Mouse (Mus musculus): ENCODE measurements around the gene Lrsam1. TPM values are rescaled to one million over a fixed set of nuclear protein-coding genes. Genes with fewer than 3 reads are reported as not detected.

The Lrsam1 gene
- polyA plus RNA-seq, 1 experiment from 2014 or later, result 21.1 TPM

- Histone ChIP-seq H3K9me3 (no peaks in the 10 kb centered on the region), H3K4me3 (no peak overlapping the region), H3K36me3 (peaks cover 62% of the 10 kb centered on the region), H3K27me3 (no peaks in the 10 kb centered on the region), H3K27ac (replicated peaks) (no peak overlapping the region), H3K4me1 (no peaks in the 10 kb centered on the region), H3K9ac (replicated peaks) (no peak overlapping the region), H3K4me2 (replicated peaks) (no peak overlapping the region)
- no peak for ATAC-seq (ENCODE audit: low FRiP score, low read depth)
- 94% methylated on average over 4 of the region's 4 CpGs for WGBS
Measured at GRCm38 (mm10) chr2:32940483-32940882, 20.9 kb downstream of the Lrsam1 start.

GRCm38 (mm10) chr2:32939418-32939817 lies 22.0 kb downstream of the Lrsam1 start:
- H3K4me1 ChIP-seq, result no peaks in the 10 kb centered on the region
- no peak overlapping the region for H3K9ac ChIP-seq (replicated peaks)
- no peaks in the 10 kb centered on the region for H3K27me3 ChIP-seq
- H3K4me3 ChIP-seq, result no peak overlapping the region
- H3K9me3 ChIP-seq, result no peaks in the 10 kb centered on the region
- ATAC-seq (ENCODE audit: low FRiP score, low read depth), result no peak
- peaks cover 61% of the 10 kb centered on the region for H3K36me3 ChIP-seq
- no peak overlapping the region for H3K4me2 ChIP-seq (replicated peaks)
- 67% methylated on average over 5 of the region's 5 CpGs for WGBS
- H3K27ac ChIP-seq (replicated peaks), result no peak overlapping the region

DNA sequence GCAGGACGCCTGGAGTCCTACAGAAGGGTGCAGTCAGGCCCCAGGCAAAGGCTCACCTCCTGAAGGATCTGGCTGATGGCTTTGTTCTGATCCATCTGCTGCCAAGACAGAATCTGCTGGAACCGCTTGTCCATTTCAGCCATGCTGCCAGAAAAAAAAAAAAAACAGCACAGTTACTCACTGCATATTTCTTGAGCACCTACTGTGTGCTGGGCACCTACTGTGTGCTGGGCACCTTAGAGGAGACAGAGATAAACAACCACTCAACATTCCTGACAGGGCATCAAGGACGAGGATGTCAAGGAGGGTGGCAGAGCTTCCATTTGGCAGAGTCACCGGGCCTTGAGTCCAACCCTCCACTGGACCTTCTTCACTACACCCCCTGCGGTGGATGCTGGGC lies 22.7 kb downstream of the Lrsam1 start:
- no peak for ATAC-seq (ENCODE audit: low FRiP score, low read depth)
- 88% methylated on average over 5 of the region's 5 CpGs for WGBS

GRCm38 (mm10) chr2:32931730-32932129 lies 29.7 kb downstream of the Lrsam1 start:
- H3K4me2 ChIP-seq (replicated peaks), result no peak overlapping the region

More for the DNA sequence above, 22.7 kb downstream of the Lrsam1 start:
- Histone ChIP-seq H3K36me3 (peaks cover 62% of the 10 kb centered on the region), H3K27me3 (no peaks in the 10 kb centered on the region), H3K4me3 (no peak overlapping the region), H3K9ac (replicated peaks) (no peak overlapping the region), H3K9me3 (no peaks in the 10 kb centered on the region), H3K4me2 (replicated peaks) (no peak overlapping the region), H3K27ac (replicated peaks) (no peak overlapping the region), H3K4me1 (no peaks in the 10 kb centered on the region)

DNA sequence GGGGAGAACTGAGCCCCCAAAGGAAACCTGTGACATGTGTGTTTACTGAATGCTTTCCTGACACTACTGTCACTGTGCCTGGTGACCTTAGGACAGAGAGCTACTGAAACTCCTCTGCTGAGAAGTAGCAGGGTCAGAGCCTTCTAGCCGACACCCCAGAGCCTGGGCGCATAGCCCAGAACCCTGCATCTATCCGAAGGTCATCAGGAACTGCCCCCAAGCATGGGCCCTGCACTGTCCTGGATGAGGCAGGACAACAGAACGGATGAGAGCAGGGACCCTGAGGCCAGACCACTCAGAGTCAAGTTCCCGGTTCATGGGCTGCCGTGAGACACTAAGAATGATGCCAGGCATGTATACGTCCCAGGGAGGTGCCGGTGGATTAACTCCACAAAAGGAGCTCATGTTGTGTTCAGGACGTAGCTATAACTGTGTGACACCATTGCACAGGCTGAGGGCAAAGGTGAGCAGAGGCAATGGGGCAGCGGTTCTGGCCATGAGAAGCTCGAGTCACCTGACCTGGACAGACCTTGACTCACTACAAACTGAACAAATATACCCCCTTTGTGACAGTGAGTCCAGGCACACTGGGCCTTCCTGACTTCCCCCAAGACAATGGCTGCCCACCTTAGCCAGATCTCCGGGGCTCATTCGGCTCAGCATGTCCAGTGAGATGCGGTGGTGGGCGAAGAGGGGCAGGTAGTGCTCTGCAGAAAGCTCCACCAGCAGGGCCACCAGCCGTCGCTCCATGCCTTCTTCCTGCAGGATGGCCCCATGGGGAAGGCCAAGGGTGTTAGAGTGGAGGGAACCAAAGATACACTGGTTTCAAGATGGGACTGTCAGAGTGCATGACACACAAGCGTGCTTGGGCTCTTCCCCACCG lies 32.2 kb downstream of the Lrsam1 start:
- Histone ChIP-seq H3K4me2 (replicated peaks) (no peak overlapping the region), H3K4me3 (no peak overlapping the region), H3K9ac (replicated peaks) (no peak overlapping the region), H3K4me1 (no peaks in the 10 kb centered on the region), H3K9me3 (no peaks in the 10 kb centered on the region), H3K27ac (replicated peaks) (no peak overlapping the region), H3K27me3 (no peaks in the 10 kb centered on the region), H3K36me3 (peaks cover 23% of the 10 kb centered on the region)
- 87% methylated on average over 19 of the region's 19 CpGs for whole genome bisulfite sequencing
- no peak for ATAC-seq (ENCODE audit: low FRiP score, low read depth)

More at GRCm38 (mm10) chr2:32931730-32932129, 29.7 kb downstream of the Lrsam1 start:
- no peaks in the 10 kb centered on the region for H3K9me3 ChIP-seq
- H3K27me3 ChIP-seq, result no peaks in the 10 kb centered on the region
- no peak overlapping the region for H3K27ac ChIP-seq (replicated peaks)
- H3K4me1 ChIP-seq, result no peaks in the 10 kb centered on the region
- H3K9ac ChIP-seq (replicated peaks), result no peak overlapping the region
- H3K36me3 ChIP-seq, result peaks cover 45% of the 10 kb centered on the region
- WGBS, result 84% methylated on average over 7 of the region's 7 CpGs
- no peak overlapping the region for H3K4me3 ChIP-seq
- no peak for ATAC-seq (ENCODE audit: low FRiP score, low read depth)

- Histone ChIP-seq H3K27me3 (no peaks in the 10 kb centered on the region), H3K27ac (replicated peaks) (no peak overlapping the region), H3K9ac (replicated peaks) (no peak overlapping the region), H3K4me2 (replicated peaks) (no peak overlapping the region), H3K4me3 (no peak overlapping the region), H3K4me1 (no peaks in the 10 kb centered on the region), H3K9me3 (no peaks in the 10 kb centered on the region), H3K36me3 (peaks cover 24% of the 10 kb centered on the region)
- ATAC-seq (ENCODE audit: low FRiP score, low read depth), result peak; percentile 54
- WGBS, result 34% methylated on average over 10 of the region's 10 CpGs
Measured at GRCm38 (mm10) chr2:32928235-32928946, 33.0 kb downstream of the Lrsam1 start.

- no peaks in the 10 kb centered on the region for H3K9me3 ChIP-seq
- no peak overlapping the region for H3K27ac ChIP-seq (replicated peaks)
- WGBS, result 79% methylated on average over 15 of the region's 15 CpGs
- H3K4me2 ChIP-seq (replicated peaks), result no peak overlapping the region
- peaks cover 24% of the 10 kb centered on the region for H3K36me3 ChIP-seq
- ATAC-seq (ENCODE audit: low FRiP score, low read depth), result no peak
- H3K27me3 ChIP-seq, result no peaks in the 10 kb centered on the region
- no peaks in the 10 kb centered on the region for H3K4me1 ChIP-seq
- H3K4me3 ChIP-seq, result no peak overlapping the region
- H3K9ac ChIP-seq (replicated peaks), result no peak overlapping the region
Measured at GRCm38 (mm10) chr2:32927624-32928234, 33.7 kb downstream of the Lrsam1 start.

- WGBS, result 90% methylated on average over 12 of the region's 12 CpGs
- Histone ChIP-seq H3K27me3 (no peaks in the 10 kb centered on the region), H3K27ac (replicated peaks) (no peak overlapping the region), H3K4me1 (no peaks in the 10 kb centered on the region), H3K4me2 (replicated peaks) (no peak overlapping the region), H3K4me3 (no peak overlapping the region), H3K9me3 (no peaks in the 10 kb centered on the region), H3K9ac (replicated peaks) (no peak overlapping the region), H3K36me3 (peaks cover 28% of the 10 kb centered on the region)
- no peak for ATAC-seq (ENCODE audit: low FRiP score, low read depth)
Measured at GRCm38 (mm10) chr2:32926330-32927075, 34.9 kb downstream of the Lrsam1 start.

GRCm38 (mm10) chr2:32924306-32924844 lies 37.0 kb downstream of the Lrsam1 start:
- Histone ChIP-seq H3K27ac (replicated peaks) (no peak overlapping the region), H3K27me3 (no peaks in the 10 kb centered on the region), H3K4me3 (no peak overlapping the region), H3K4me2 (replicated peaks) (no peak overlapping the region), H3K9ac (replicated peaks) (no peak overlapping the region), H3K9me3 (no peaks in the 10 kb centered on the region), H3K4me1 (no peaks in the 10 kb centered on the region), H3K36me3 (peaks cover 42% of the 10 kb centered on the region)
- 76% methylated on average over 10 of the region's 10 CpGs for WGBS
- ATAC-seq (ENCODE audit: low FRiP score, low read depth), result no peak

DNA sequence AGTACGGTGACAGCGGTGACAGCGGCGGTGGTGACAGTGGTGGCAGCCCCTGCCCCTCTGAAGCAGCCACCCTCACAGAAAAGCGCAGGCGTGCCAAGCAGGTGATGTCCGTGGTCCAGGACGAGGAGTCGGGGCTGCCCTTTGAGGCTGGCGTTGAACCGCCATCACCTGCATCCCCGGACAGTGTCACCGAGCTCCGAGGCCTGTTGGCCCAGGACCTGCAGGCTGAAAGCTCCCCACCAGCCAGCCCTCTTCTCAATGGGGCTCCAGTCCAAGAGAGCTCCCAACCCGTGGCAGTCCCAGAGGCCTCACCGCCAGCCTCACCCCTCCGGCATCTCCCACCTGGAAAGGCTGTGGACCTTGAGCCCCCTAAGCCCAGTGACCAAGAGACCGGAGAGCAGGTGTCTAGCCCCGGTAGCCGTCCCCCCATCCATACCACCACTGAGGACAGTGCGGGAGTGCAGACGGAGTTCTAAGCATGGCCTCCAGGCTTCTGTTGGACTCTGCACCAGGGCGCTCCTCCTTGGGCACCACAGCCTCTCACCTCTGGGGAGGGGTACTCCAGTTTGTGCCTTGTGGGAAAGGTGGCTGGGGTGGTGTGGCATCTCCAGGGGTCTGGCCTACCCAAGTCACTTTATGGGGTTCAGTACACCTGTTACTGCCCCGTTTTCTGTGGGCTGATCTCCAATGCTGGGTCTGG lies 37.7 kb downstream of the Lrsam1 start:
- WGBS, result 93% methylated on average over 24 of the region's 24 CpGs
- Histone ChIP-seq H3K4me2 (replicated peaks) (no peak overlapping the region), H3K4me1 (no peaks in the 10 kb centered on the region), H3K9me3 (no peaks in the 10 kb centered on the region), H3K27me3 (no peaks in the 10 kb centered on the region), H3K9ac (replicated peaks) (no peak overlapping the region), H3K4me3 (no peak overlapping the region), H3K36me3 (peaks cover 48% of the 10 kb centered on the region), H3K27ac (replicated peaks) (no peak overlapping the region)
- no peak for ATAC-seq (ENCODE audit: low FRiP score, low read depth)

GRCm38 (mm10) chr2:32922564-32922963 lies 38.9 kb downstream of the Lrsam1 start:
- H3K36me3 ChIP-seq, result peaks cover 49% of the 10 kb centered on the region
- ATAC-seq (ENCODE audit: low FRiP score, low read depth), result no peak
- H3K9me3 ChIP-seq, result no peaks in the 10 kb centered on the region
- no peak overlapping the region for H3K9ac ChIP-seq (replicated peaks)
- H3K4me2 ChIP-seq (replicated peaks), result no peak overlapping the region
- no peak overlapping the region for H3K4me3 ChIP-seq
- H3K4me1 ChIP-seq, result no peaks in the 10 kb centered on the region
- no peak overlapping the region for H3K27ac ChIP-seq (replicated peaks)
- H3K27me3 ChIP-seq, result no peaks in the 10 kb centered on the region
- WGBS, result 91% methylated on average over 13 of the region's 13 CpGs
